Comparison of ENCODE assay signal across 15 mouse cellular contexts in the genomic region with DNA sequence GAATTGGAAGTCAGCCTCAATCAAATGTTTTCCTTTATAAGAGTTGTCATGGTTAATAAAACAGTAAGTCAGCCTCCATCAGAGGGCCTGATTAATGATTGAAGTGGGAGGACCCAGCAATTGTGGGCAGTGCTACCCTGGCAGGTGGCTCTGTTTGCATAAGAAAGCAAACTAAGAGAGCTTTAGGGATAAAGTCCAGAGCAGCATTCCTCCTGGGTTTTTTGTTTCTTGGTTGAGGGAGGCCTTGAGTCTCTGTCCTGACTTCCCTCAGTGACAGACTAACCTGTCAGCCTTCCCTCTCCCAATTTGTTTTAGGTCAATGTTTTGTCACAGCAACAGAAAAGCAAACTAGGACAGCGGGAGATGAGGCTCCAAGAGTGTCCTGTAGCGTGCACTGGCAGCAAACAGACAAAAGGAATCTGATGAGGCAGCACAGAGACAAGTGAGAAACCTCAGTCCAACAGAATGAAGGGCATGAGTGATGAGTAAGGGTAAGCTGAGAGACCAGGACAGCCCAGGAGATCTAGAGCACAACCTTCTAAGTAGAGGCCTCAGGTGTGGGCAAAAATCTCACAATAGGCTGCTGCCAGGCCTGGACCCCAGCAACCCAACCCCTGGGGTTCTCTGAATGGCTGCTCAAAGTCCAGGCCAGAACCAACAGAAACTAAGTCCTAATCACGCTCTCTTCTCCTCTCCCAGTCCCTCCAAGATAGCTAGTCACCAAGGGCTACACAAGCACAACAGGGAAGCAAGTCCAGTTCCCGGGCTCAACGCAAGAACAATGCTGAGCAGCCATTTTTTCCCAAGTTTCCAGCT. TPM values are rescaled to one million over a fixed set of nuclear protein-coding genes. Genes with fewer than 3 reads are reported as not detected.
A peak's percentile ranks its signal among the peaks of the same experiment; 100 is the strongest.
DNase-seq lines count a peak whose midpoint lies in the region; ATAC-seq and TF ChIP-seq lines count a peak whose summit lies in the region.
"Had no signal": no experiment of that assay in that cellular context is flagged by ENCODE, and none has a peak within 500 bp of the region (broad histone marks: within the 10 kb centered on the region; RNA-seq: fewer than 3 reads in every experiment).

No protein-coding gene starts in this region.

- no peaks in the 10 kb centered on the region for H3K36me3 ChIP-seq in ES-Bruce4 (ENCODE audit: control insufficient read depth, insufficient read depth, low read length, poor library complexity, severe bottlenecking)
- H3K36me3 ChIP-seq in liver, embryonic 14.5 days (replicated peaks; ENCODE audit: control insufficient read depth, insufficient read depth, low read depth): no peaks in the 10 kb centered on the region
- no peaks in the 10 kb centered on the region for H3K36me3 ChIP-seq in midbrain, embryonic 15.5 days (replicated peaks)
- H3K36me3 ChIP-seq: hindbrain, embryonic 15.5 days had no signal

- TF ChIP-seq POLR2A in ES-Bruce4 (IDR thresholded peaks at IDR 0.05; ENCODE audit: insufficient read depth, low read length): no peak

- no peak overlapping the region for H3K9ac ChIP-seq in ES-Bruce4 (ENCODE audit: low read depth, poor library complexity, severe bottlenecking)
- H3K9ac ChIP-seq in liver, embryonic 14.5 days (replicated peaks): no peak overlapping the region
- H3K9ac ChIP-seq in midbrain, embryonic 15.5 days: no peak overlapping the region
- H3K9ac ChIP-seq: hindbrain, embryonic 15.5 days had no signal

- TF ChIP-seq CTCF in ES-Bruce4 (IDR thresholded peaks at IDR 0.05; ENCODE audit: low read depth, low read length): no peak
- TF ChIP-seq CTCF in liver, embryonic 14.5 days (IDR thresholded peaks at IDR 0.05; ENCODE audit: low read depth): no peak

- peak overlapping the region; percentile 79 for H3K27ac ChIP-seq in ES-Bruce4 (ENCODE audit: insufficient read depth, low read length)
- H3K27ac ChIP-seq in liver, embryonic 14.5 days: no peak overlapping the region
- no peak overlapping the region for H3K27ac ChIP-seq in midbrain, embryonic 15.5 days
- H3K27ac ChIP-seq: hindbrain, embryonic 15.5 days had no signal

- peaks cover 5% of the 10 kb centered on the region for H3K4me1 ChIP-seq in ES-Bruce4 (ENCODE audit: control insufficient read depth, insufficient read depth, low read length)
- H3K4me1 ChIP-seq in liver, embryonic 14.5 days (replicated peaks; ENCODE audit: control insufficient read depth in 2 of 2, insufficient read depth in 2 of 2, low read length in 1 of 2): no peaks in the 10 kb centered on the region
- no peaks in the 10 kb centered on the region for H3K4me1 ChIP-seq in midbrain, embryonic 15.5 days
- H3K4me1 ChIP-seq: hindbrain, embryonic 15.5 days had no signal

- H3K27me3 ChIP-seq in ES-Bruce4 (ENCODE audit: control insufficient read depth, insufficient read depth, low read length, poor library complexity, severe bottlenecking): no peaks in the 10 kb centered on the region
- no peaks in the 10 kb centered on the region for H3K27me3 ChIP-seq in liver, embryonic 14.5 days (ENCODE audit: control insufficient read depth, insufficient read depth, low read length)
- H3K27me3 ChIP-seq in midbrain, embryonic 15.5 days (replicated peaks): no peaks in the 10 kb centered on the region
- H3K27me3 ChIP-seq: hindbrain, embryonic 15.5 days; megakaryocyte, embryonic 14.5 days had no signal

- 67% methylated on average over 5 of the region's 5 CpGs for WGBS in liver, embryonic 14.5 days (ENCODE audit: insufficient replicate concordance)
- 59% methylated on average over 5 of the region's 5 CpGs for WGBS in midbrain, embryonic 15.5 days

- H3K9me3 ChIP-seq in ES-Bruce4 (replicated peaks; ENCODE audit: control insufficient read depth, insufficient read depth, low read length, poor library complexity, severe bottlenecking): 0 out of 2 replicates have a peak, but pooled peaks cover 2% of the 10 kb centered on the region
- H3K9me3 ChIP-seq in liver, embryonic 14.5 days (ENCODE audit: control insufficient read depth, low read length): no peaks in the 10 kb centered on the region
- H3K9me3 ChIP-seq in midbrain, embryonic 15.5 days: no peaks in the 10 kb centered on the region
- H3K9me3 ChIP-seq: hindbrain, embryonic 15.5 days had no signal

- no peak overlapping the region for H3K4me2 ChIP-seq in liver, embryonic 14.5 days (ENCODE audit: low read depth)
- no peak overlapping the region for H3K4me2 ChIP-seq in midbrain, embryonic 15.5 days
- H3K4me2 ChIP-seq: hindbrain, embryonic 15.5 days had no signal

- TF ChIP-seq EP300 in ES-Bruce4 (IDR thresholded peaks at IDR 0.05; ENCODE audit: insufficient read depth, low read depth, low read length): no peak
- TF ChIP-seq EP300 in liver, embryonic 14.5 days (IDR thresholded peaks at IDR 0.05; ENCODE audit: low read depth): no peak

- H3K4me3 ChIP-seq in ES-Bruce4 (ENCODE audit: low read depth, low read length): no peak overlapping the region
- no peak overlapping the region for H3K4me3 ChIP-seq in liver, embryonic 14.5 days (ENCODE audit: insufficient read depth in 1 of 2, low read depth in 2 of 2, low read length in 2 of 2)
- no peak overlapping the region for H3K4me3 ChIP-seq in midbrain, embryonic 15.5 days
- H3K4me3 ChIP-seq: hindbrain, embryonic 15.5 days; megakaryocyte, embryonic 14.5 days had no signal

- peak; percentile 43; the same call in 1 of the 2 replicates for ATAC-seq in liver, embryonic 14.5 days (ENCODE audit: insufficient read depth)
- ATAC-seq in monocyte, adult 5-6 weeks (replicated peaks; ENCODE audit: insufficient number of reproducible peaks, low FRiP score, low TSS enrichment, poor library complexity, severe bottlenecking): no peak
- no peak for ATAC-seq in midbrain, embryonic 15.5 days (replicated peaks)

- peak; percentile 7 for DNase-seq in WW6 (ENCODE audit: low read depth, low spot score)
- DNase-seq in kidney, adult 9 months: peak; percentile 86
- DNase-seq in liver, embryonic 14.5 days (ENCODE audit: low read depth in 3 of 3, low spot score in 3 of 3): no peak
- no peak for DNase-seq in thymus, postnatal 10 days (ENCODE audit: low spot score in 2 of 2)
- DNase-seq in neural tube, embryonic 10.5 days (ENCODE audit: extremely low spot score, low spot score): no peak
- DNase-seq: cerebellum, adult 11-12 months; gastrocnemius, postnatal 10 days; lung, adult 18-20 months; spleen, adult 18-20 months; thymus, postnatal 36 days had no signal

RNA-seq across cellular contexts. Expression of gene Pdlim5, which starts 46.5 kb away (rescaled TPM):
- 37.9 and 45.2 TPM in 2 replicates for polyA plus RNA-seq in ES-Bruce4 (2011; ENCODE audit: insufficient read depth, insufficient read length, low read depth, missing spikeins)
- polyA plus RNA-seq in liver, embryonic 14.5 days (2012; rRNA removed): 5.6 and 7.9 TPM in 2 replicates
- polyA plus RNA-seq in liver, embryonic 14.5 days (2014; fragmentation: Nextera tagmentation; extraction: Ambion mirVana): 8.4 and 9.6 TPM in 2 replicates
- 80.8 to 104 TPM (median 80.9 TPM) in 3 replicates for total RNA-seq in monocyte, adult 5-6 weeks (2017)
- 12.7 and 14.1 TPM in 2 replicates for polyA plus RNA-seq in midbrain, embryonic 15.5 days (2015; fragmentation: Nextera tagmentation; extraction: Ambion mirVana)

Comparison
In these comparisons a context has a peak if more than half of its experiments do, and no peak if none do; other contexts are left out.
1. DNase-seq: peak in WW6 (single experiment) and kidney, adult 9 months (single experiment); none in liver, embryonic 14.5 days (0 of 3), thymus, postnatal 10 days (0 of 2) and neural tube, embryonic 10.5 days (single experiment).